Mouse (Mus musculus) heart, adult 2 months (tissue): ENCODE data around the gene Selenos.

ENCODE experiments used
- CTCF ChIP-seq: fragments of 200-600 bp; IDR thresholded peaks from 2 replicates; pipeline ENCODE4 v1.8.1; 2022; ENCODE audit warnings: antibody characterized with exemption, mild to moderate bottlenecking, moderate library complexity
- EP300 ChIP-seq: fragments of 200-500 bp; IDR thresholded peaks from 2 replicates; pipeline ENCODE4 v1.6.1; 2011; ENCODE audit warnings: low read depth, low read length, control low read depth; ENCODE audit not compliant: insufficient read depth
- POLR2A ChIP-seq: fragments of 200-500 bp; IDR thresholded peaks from 2 replicates; pipeline ENCODE4 v1.6.1; 2011; ENCODE audit warnings: mild to moderate bottlenecking, low read depth, low read length, control low read depth; ENCODE audit not compliant: insufficient read depth

DNA sequence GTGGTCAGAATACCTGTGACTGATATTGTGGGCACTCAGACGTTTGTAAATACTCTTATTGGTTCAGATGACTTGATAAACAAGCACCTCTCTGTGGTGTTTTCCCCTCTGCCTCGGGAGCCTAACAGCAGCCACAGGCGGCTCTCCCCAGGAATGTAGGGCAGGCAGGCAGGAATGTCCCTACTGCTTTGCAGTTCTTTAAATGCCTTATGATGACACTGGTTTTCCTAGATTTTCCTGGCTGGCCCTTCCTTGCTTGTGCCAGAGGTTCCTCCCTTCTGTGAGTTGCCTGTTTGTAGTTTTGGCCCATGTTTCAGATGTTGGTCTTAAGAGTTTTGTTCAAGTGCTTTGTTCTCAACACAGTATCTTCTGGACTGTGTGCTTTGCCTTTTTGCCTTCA lies 49.4 kb downstream of the Selenos start:
- no peak for TF ChIP-seq CTCF
- TF ChIP-seq POLR2A = no peak
- no peak for TF ChIP-seq EP300
